Mouse (Mus musculus) lung, postnatal 0 days (tissue): Measurements from ENCODE around the gene Cbfb.

Experiments
- CTCF ChIP-seq: IDR thresholded peaks from 2 replicates; pipeline ENCODE4 v1.5.1; 2016; ENCODE audit warnings: antibody characterized with exemption, mild to moderate bottlenecking
- EP300 ChIP-seq: IDR thresholded peaks from 2 replicates; pipeline ENCODE4 v1.6.1; 2016; ENCODE audit warnings: antibody characterized with exemption, mild to moderate bottlenecking, control low read depth

DNA sequence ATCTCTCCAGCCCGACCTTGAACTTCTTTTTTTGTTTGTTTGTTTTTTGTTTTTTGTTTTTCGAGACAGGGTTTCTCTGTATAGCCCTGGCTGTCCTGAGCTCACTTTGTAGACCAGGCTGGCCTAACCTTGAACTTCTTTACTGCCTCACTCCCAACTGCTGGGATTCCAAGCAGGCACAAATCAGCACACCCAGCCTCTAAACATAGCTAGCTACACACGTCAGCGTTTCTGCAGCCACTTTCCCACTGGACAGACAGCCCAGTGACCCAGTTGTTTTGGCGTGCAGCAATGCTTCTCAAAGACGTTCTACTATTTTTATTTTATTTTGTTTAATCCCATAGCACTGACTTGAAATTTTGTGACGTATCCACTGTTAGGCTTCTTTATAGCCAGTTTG lies 53.4 kb downstream of the Cbfb start:
- TF ChIP-seq EP300 = no peak
- no peak for TF ChIP-seq CTCF
